Mouse (Mus musculus): ENCODE measurements around the gene 4930402H24Rik. TPM values are rescaled to one million over a fixed set of nuclear protein-coding genes. Genes with fewer than 3 reads are reported as not detected.

Gene 4930402H24Rik
- polyA plus RNA-seq, 1 experiment from 2014 or later = 15.6 TPM

DNA sequence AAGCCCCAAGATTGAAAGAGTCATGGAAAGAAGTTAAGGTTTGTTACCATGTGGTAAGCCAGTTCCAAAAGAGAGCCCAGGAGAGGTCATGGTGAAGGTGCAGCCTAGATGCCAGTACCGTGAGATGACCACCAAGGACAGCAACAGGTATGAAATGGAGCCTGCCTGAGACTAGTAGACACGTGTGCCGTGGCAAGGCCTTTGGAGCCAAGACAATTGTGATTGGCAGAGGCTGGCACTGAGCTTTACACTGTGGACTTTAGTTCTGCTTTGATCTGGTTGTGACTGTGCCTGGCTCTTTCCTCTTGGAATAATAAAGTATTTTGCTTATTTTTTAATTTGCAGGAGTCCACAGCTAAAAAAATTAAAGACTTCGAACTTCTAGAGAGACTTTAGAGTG, 21.8 kb upstream of the 4930402H24Rik start:
- Histone ChIP-seq H3K9ac (replicated peaks; ENCODE audit: low read depth) (no peak overlapping the region), H3K36me3 (ENCODE audit: insufficient read depth, low read length) (no peaks in the 10 kb centered on the region), H3K27me3 (replicated peaks; ENCODE audit: insufficient read depth, low read length) (no peaks in the 10 kb centered on the region), H3K4me1 (ENCODE audit: insufficient read depth, low read depth, low read length) (no peaks in the 10 kb centered on the region), H3K9me3 (ENCODE audit: low read length) (no peaks in the 10 kb centered on the region), H3K27ac (ENCODE audit: low read length) (no peak overlapping the region), H3K4me3 (ENCODE audit: low read depth, low read length) (no peak overlapping the region), H3K4me2 (replicated peaks; ENCODE audit: low read depth, low read length) (no peak overlapping the region)
- TF ChIP-seq CTCF (IDR thresholded peaks at IDR 0.05) = no peak
- TF ChIP-seq EP300 (IDR thresholded peaks at IDR 0.05) = no peak
- DNase-seq (ENCODE audit: low spot score) = no peak
- WGBS = 86% methylated on average over 4 of the region's 4 CpGs
- no peak for ATAC-seq

DNA sequence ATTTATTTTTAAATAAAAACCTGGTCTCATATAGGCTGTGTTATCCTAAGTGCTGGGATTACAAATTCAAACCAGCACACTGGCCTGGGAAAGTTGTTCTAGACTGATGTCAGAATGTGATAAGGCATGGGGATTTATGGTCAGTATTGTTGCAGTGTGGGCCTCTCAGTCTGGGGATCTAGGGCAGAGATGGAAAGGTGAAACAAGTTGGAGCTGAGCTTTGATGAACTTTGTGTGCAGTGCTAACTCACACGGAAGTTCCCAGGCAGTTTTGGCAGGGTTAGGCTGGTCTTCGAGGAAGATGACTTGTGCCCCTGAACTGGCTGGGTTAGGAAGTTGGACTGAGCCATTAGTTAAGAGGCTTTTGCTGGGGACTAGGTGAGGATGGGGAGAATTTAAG, 18.7 kb upstream of the 4930402H24Rik start:
- ATAC-seq (no peak), DNase-seq (ENCODE audit: low spot score) (no peak)
- Histone ChIP-seq H3K4me3 (ENCODE audit: low read depth, low read length) (no peak overlapping the region), H3K27ac (ENCODE audit: low read length) (no peak overlapping the region), H3K36me3 (ENCODE audit: insufficient read depth, low read length) (no peaks in the 10 kb centered on the region), H3K9ac (replicated peaks; ENCODE audit: low read depth) (no peak overlapping the region), H3K4me1 (ENCODE audit: insufficient read depth, low read depth, low read length) (no peaks in the 10 kb centered on the region), H3K4me2 (replicated peaks; ENCODE audit: low read depth, low read length) (no peak overlapping the region), H3K27me3 (replicated peaks; ENCODE audit: insufficient read depth, low read length) (no peaks in the 10 kb centered on the region), H3K9me3 (ENCODE audit: low read length) (no peaks in the 10 kb centered on the region)
- WGBS = 73% methylated on average over 2 of the region's 2 CpGs
- no peak for TF ChIP-seq EP300 (IDR thresholded peaks at IDR 0.05)
- no peak for TF ChIP-seq CTCF (IDR thresholded peaks at IDR 0.05)

DNA sequence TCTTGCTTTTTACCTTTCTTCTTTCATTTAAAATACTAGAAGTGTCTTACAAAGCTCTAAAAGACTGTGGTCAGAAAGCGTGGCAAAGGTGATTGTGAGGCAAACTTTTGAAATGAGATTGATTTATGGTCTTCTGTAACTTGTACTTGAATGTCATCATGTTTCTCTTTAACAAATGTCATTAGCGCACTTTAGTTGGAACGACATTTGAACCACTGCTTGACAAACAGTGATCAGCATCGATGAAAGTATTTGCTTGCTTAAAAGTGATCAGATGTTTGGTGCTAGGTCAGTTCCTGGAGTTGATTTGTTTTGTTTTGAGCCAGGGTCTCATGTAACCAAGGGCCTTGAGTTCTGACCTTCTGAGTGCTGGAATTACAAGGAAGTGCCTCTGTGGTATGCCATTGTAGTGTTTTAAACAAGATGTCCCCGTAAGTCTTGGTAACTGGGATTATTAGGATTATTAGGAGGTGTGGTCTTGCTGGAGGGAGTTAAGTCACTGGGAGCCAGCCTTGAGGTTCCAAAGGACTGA, 12.9 kb upstream of the 4930402H24Rik start:
- no peak for DNase-seq (ENCODE audit: low spot score)

DNA sequence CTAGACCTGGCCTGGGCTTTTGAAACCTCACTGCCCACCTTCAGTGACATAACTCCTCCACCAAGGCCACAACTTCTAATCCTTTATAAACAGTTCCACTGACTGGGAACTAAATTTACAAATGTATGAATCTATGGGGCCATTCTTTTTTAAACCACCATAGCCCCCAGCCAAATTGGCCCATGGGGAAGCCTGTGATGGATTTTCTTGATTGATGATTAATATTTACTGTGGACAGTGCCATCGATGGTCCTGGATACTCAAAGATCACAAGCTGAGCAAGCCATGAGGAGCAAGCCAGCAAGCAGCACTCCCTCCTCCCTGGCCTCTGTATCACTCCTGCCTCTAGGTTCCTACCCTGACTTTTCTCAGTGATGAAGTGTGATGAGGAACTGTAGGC, 11.5 kb upstream of the 4930402H24Rik start:
- Histone ChIP-seq H3K4me3 (ENCODE audit: low read depth, low read length) (no peak overlapping the region), H3K4me1 (ENCODE audit: insufficient read depth, low read depth, low read length) (no peaks in the 10 kb centered on the region), H3K9me3 (ENCODE audit: low read length) (no peaks in the 10 kb centered on the region), H3K36me3 (ENCODE audit: insufficient read depth, low read length) (no peaks in the 10 kb centered on the region), H3K27ac (ENCODE audit: low read length) (no peak overlapping the region), H3K4me2 (replicated peaks; ENCODE audit: low read depth, low read length) (no peak overlapping the region), H3K9ac (replicated peaks; ENCODE audit: low read depth) (no peak overlapping the region), H3K27me3 (replicated peaks; ENCODE audit: insufficient read depth, low read length) (no peaks in the 10 kb centered on the region)
- 82% methylated on average over 1 of the region's 1 CpGs for WGBS
- DNase-seq (ENCODE audit: low spot score) = no peak
- ATAC-seq = no peak
- TF ChIP-seq EP300 (IDR thresholded peaks at IDR 0.05) = no peak
- TF ChIP-seq CTCF (IDR thresholded peaks at IDR 0.05) = no peak

More for the DNA sequence above, 12.9 kb upstream of the 4930402H24Rik start:
- Histone ChIP-seq H3K36me3 (ENCODE audit: insufficient read depth, low read length) (no peaks in the 10 kb centered on the region), H3K9me3 (ENCODE audit: low read length) (no peaks in the 10 kb centered on the region), H3K27ac (ENCODE audit: low read length) (no peak overlapping the region), H3K9ac (replicated peaks; ENCODE audit: low read depth) (no peak overlapping the region), H3K27me3 (replicated peaks; ENCODE audit: insufficient read depth, low read length) (no peaks in the 10 kb centered on the region), H3K4me1 (ENCODE audit: insufficient read depth, low read depth, low read length) (no peaks in the 10 kb centered on the region), H3K4me2 (replicated peaks; ENCODE audit: low read depth, low read length) (no peak overlapping the region), H3K4me3 (ENCODE audit: low read depth, low read length) (no peak overlapping the region)
- ATAC-seq = no peak
- WGBS = 67% methylated on average over 5 of the region's 5 CpGs
- no peak for TF ChIP-seq CTCF (IDR thresholded peaks at IDR 0.05)
- TF ChIP-seq EP300 (IDR thresholded peaks at IDR 0.05) = no peak

DNA sequence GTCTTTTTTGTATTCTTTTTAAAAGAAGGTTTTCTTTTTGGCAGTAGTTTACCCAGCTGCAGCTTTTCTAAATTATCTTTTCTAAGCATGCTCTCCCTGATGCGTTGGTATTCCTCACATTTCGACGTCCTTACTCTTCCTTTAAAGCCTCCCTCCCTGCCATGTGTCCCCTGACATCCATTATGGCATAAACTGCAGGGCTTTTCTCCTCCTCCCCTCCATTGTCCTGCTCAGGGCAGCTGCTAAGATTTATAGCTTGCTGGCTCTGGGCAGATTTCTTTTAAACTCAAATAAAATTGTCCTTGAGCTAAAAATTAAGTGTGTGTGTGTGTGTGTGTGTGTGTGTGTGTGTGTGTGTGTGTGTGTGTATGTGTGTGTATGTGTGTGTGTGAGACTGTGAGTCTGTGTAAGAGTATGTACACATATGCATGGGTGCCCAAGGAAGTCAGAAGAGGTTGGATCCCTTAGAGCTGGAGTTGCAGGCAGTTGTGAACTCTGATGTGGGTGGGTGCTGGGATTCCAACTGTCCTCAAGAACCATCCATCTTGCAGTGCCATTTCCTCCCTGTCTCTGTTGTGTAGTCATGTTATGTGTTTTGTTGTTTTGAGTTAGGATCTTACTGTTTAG, 10.4 kb upstream of the 4930402H24Rik start:
- DNase-seq (ENCODE audit: low spot score) = no peak
- WGBS = 53% methylated on average over 3 of the region's 3 CpGs
- no peaks in the 10 kb centered on the region for H3K36me3 ChIP-seq (ENCODE audit: insufficient read depth, low read length)
- H3K4me1 ChIP-seq (ENCODE audit: insufficient read depth, low read depth, low read length) = no peaks in the 10 kb centered on the region
- TF ChIP-seq EP300 (IDR thresholded peaks at IDR 0.05) = no peak
- no peak for TF ChIP-seq CTCF (IDR thresholded peaks at IDR 0.05)
- no peak overlapping the region for H3K4me3 ChIP-seq (ENCODE audit: low read depth, low read length)
- no peak overlapping the region for H3K9ac ChIP-seq (replicated peaks; ENCODE audit: low read depth)
- ATAC-seq = no peak
- no peaks in the 10 kb centered on the region for H3K27me3 ChIP-seq (replicated peaks; ENCODE audit: insufficient read depth, low read length)
- no peaks in the 10 kb centered on the region for H3K9me3 ChIP-seq (ENCODE audit: low read length)
- H3K4me2 ChIP-seq (replicated peaks; ENCODE audit: low read depth, low read length) = no peak overlapping the region
- no peak overlapping the region for H3K27ac ChIP-seq (ENCODE audit: low read length)

DNA sequence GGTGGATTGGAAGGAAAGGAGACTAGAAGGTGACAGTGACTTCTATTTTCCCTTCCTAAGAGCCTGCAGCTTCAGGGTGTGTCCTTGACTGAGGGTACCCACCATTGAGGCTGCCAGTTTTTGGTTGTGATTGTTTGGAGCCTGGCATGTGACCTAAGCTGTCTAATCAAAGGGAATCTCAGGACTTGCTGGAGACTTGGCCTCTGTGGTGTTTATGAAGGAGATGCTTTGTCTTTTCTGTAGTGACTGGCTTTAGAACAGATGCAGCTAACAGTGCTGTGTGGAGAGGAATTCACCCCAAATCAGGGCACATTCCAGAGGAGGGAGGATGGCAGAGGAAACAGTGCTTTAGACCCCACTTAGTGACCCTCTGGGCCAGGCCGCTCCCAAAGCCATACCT, 8.7 kb upstream of the 4930402H24Rik start:
- ATAC-seq (no peak), DNase-seq (ENCODE audit: low spot score) (no peak)
- 78% methylated on average over 1 of the region's 1 CpGs for WGBS
- Histone ChIP-seq H3K9me3 (ENCODE audit: low read length) (no peaks in the 10 kb centered on the region), H3K36me3 (ENCODE audit: insufficient read depth, low read length) (no peaks in the 10 kb centered on the region), H3K4me3 (ENCODE audit: low read depth, low read length) (no peak overlapping the region), H3K9ac (replicated peaks; ENCODE audit: low read depth) (no peak overlapping the region), H3K4me2 (replicated peaks; ENCODE audit: low read depth, low read length) (no peak overlapping the region), H3K27me3 (replicated peaks; ENCODE audit: insufficient read depth, low read length) (no peaks in the 10 kb centered on the region), H3K27ac (ENCODE audit: low read length) (no peak overlapping the region), H3K4me1 (ENCODE audit: insufficient read depth, low read depth, low read length) (no peaks in the 10 kb centered on the region)
- no peak for TF ChIP-seq EP300 (IDR thresholded peaks at IDR 0.05)
- no peak for TF ChIP-seq CTCF (IDR thresholded peaks at IDR 0.05)

Measured in lung, postnatal 0 days (tissue).